Mouse (Mus musculus) brown adipose tissue, adult 24 weeks (tissue): ENCODE data around the gene Zmym1. TPM values are rescaled to one million over a fixed set of nuclear protein-coding genes. Genes with fewer than 3 reads are reported as not detected.
"Not testable (repeated sequence)": the region's sequence is repeated elsewhere in the genome, so short reads cannot be mapped to it uniquely, and the experiment has no call there.

Experiments used
- H3K27ac ChIP-seq: fragments of 200-500 bp; replicated peaks from 2 replicates; pipeline ENCODE4 v1.5.1; 2012; ENCODE audit warnings: low read depth, mild to moderate bottlenecking, low read length
- H3K4me1 ChIP-seq: fragments of 200-500 bp; 2 replicates; pipeline ENCODE4 v1.6.1; 2012; ENCODE audit warnings: low read length, mixed read lengths; ENCODE audit not compliant: control insufficient read depth, insufficient read depth, insufficient read length
- H3K4me3 ChIP-seq: fragments of 200-500 bp; 2 replicates; pipeline ENCODE4 v1.5.1; 2012; ENCODE audit warnings: low read depth, mild to moderate bottlenecking, low read length, moderate library complexity; ENCODE audit not compliant: insufficient read depth
- polyA plus RNA-seq: library from polyadenylated mRNA; stranded (reverse); fragments of >200 nt; gene quantifications from 2 replicates; pipeline ENCODE4 v1.2.4, GENCODE M21; 2012; ENCODE audit not compliant: missing spikeins, insufficient read depth, insufficient read length

Zmym1 gene
- polyA plus RNA-seq, 1 experiment, result 2.8 TPM

DNA sequence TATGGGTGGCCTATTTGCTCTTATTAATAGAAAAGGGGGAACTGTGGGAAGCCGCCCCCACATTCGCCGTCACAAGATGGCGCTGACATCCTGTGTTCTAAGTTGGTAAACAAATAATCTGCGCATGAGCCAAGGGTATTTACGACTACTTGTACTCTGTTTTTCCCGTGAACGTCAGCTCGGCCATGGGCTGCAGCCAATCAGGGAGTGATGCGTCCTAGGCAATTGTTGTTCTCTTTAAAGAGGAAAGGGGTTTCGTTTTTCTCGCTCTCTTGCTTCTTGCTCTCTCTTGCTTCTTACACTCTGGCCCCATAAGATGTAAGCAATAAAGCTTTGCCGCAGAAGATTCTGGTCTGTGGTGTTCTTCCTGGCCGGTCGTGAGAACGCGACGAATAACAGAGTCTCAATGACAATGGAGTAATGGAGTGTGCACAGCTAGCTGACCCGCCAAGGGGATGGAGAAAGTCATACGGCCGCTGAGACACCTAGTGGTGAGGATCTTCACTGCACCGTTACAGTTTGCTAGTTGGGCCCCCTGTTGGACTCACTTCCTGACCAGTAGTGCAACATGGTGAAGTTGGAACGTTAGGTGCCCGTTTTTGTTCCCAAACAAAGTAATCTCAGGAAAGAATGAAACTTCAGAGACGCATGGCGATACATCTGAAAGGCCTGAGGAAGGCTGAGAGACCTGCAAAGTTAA lies 45.5 kb downstream of the Zmym1 start:
- Histone ChIP-seq H3K4me3 (peak overlapping the region; percentile 50), H3K27ac (peak overlapping the region; percentile 77)
- H3K4me1 ChIP-seq, result not testable (repeated sequence)

- H3K4me3 ChIP-seq, result peak overlapping the region; percentile 17; the same call in 1 of the 2 replicates
- H3K4me1 ChIP-seq, result peaks cover 9% of the 10 kb centered on the region
- H3K27ac ChIP-seq, result no peak overlapping the region
Measured at GRCm38 (mm10) chr4:127005113-127005936, 55.6 kb downstream of the Zmym1 start.

GRCm38 (mm10) chr4:127004384-127004783 lies 56.6 kb downstream of the Zmym1 start:
- H3K4me3 ChIP-seq, result no peak overlapping the region
- peaks cover 9% of the 10 kb centered on the region for H3K4me1 ChIP-seq
- H3K27ac ChIP-seq, result no peak overlapping the region

- H3K4me3 ChIP-seq, result no peak overlapping the region
- H3K4me1 ChIP-seq, result peaks cover 9% of the 10 kb centered on the region
- H3K27ac ChIP-seq, result peak overlapping the region; percentile 10; the same call in 1 of the 2 replicates
Measured at GRCm38 (mm10) chr4:127000601-127001105, 60.3 kb downstream of the Zmym1 start.

DNA sequence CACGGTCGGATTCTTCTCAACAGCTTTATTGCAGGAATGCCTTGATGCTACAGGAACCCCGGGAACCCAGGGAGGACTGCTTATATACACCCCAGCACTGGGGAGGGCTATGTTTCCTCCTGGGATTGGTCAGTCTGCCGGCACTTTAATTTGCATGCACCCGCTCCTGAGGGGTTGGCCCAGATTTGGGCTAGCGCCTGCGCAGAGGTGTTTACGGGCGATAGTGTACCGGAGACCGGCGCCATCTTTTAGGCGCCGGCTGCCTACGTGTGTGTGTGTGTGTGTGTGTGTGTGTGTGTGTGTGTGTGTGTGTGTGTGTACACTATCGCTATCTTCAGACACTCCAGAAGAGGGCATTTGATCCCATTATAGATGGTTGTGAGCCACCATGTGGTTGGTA lies 61.6 kb downstream of the Zmym1 start:
- not testable (repeated sequence) for H3K4me3 ChIP-seq, H3K27ac ChIP-seq, H3K4me1 ChIP-seq

Other genes starting within 250 kb of the Zmym1 start
- 5.8 and 9.0 TPM in 2 replicates for gene Zmym4, start 93.0 kb downstream of the Zmym1 start, polyA plus RNA-seq
- gene Sfpq, start 39.8 kb downstream of the Zmym1 start, polyA plus RNA-seq, result 88.9 and 120 TPM in 2 replicates
- gene Zmym6, start 16.2 kb upstream of the Zmym1 start, polyA plus RNA-seq, result 5.2 and 11.3 TPM in 2 replicates
- gene Tmem35b, start 62.5 kb upstream of the Zmym1 start, polyA plus RNA-seq, result 10.2 and 15.4 TPM in 2 replicates
- gene Dlgap3, start 108.1 kb upstream of the Zmym1 start, polyA plus RNA-seq, result not detected in 2 replicates
- 30.7 and 42.6 TPM in 2 replicates for gene Smim12, start 182.6 kb upstream of the Zmym1 start, polyA plus RNA-seq